ENCODE assay signal across 51 mouse cellular contexts in the genomic region with DNA sequence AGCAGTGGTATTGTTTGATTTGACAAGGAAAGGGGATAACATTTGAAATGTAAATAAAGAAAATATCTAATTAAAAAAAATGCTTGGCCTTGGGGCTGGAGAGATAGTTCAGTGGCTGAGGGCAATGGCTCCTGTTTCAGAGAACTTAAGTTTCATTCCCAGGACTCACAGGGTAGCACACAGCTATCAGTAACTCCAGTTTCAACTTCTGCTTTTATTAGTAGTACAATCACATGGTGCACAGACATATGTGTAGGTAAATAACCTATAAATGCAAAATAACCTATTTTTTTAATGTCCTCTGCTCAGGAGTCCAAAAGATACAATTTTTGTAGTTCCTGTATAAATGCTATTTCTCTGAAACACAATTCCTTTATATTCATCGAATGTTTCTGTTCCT. TPM values are rescaled to one million over a fixed set of nuclear protein-coding genes. Genes with fewer than 3 reads are reported as not detected.
"Had no signal": no experiment of that assay in that cellular context is flagged by ENCODE, and none has a peak within 500 bp of the region (broad histone marks: within the 10 kb centered on the region; RNA-seq: fewer than 3 reads in every experiment).

No protein-coding gene starts in this region.

- H3K4me1 ChIP-seq: heart, embryonic 12.5 days; heart, embryonic 13.5 days; heart, embryonic 15.5 days; hindbrain, embryonic 10.5 days; hindbrain, embryonic 12.5 days; hindbrain, embryonic 13.5 days; hindbrain, embryonic 15.5 days; intestine, embryonic 15.5 days; kidney, embryonic 15.5 days had no signal

- H3K27ac ChIP-seq: heart, embryonic 13.5 days; heart, embryonic 15.5 days; hindbrain, embryonic 10.5 days; hindbrain, embryonic 12.5 days; hindbrain, embryonic 13.5 days; hindbrain, embryonic 14.5 days; hindbrain, embryonic 15.5 days; hindbrain, postnatal 0 days; intestine, embryonic 15.5 days; kidney, embryonic 15.5 days; kidney, postnatal 0 days; layer of hippocampus, adult 2 months; left cerebral cortex, adult 2 months had no signal

- H3K4me3 ChIP-seq: heart, embryonic 12.5 days; heart, embryonic 13.5 days; heart, embryonic 15.5 days; hindbrain, embryonic 10.5 days; hindbrain, embryonic 12.5 days; hindbrain, embryonic 13.5 days; hindbrain, embryonic 15.5 days; intestine, embryonic 15.5 days; kidney, embryonic 15.5 days; layer of hippocampus, adult 2 months; left cerebral cortex, adult 2 months had no signal

- DNase-seq: heart, postnatal 10 days; heart, postnatal 14 days; heart, postnatal 36 days; heart, postnatal 4 days; kidney, adult 11 months; kidney, adult 18-20 months; kidney, adult 2 months; kidney, adult 8-10 months; kidney, adult 9 months; kidney, postnatal 10 days; kidney, postnatal 14 days; kidney, postnatal 25 days; kidney, postnatal 36 days; kidney, postnatal 4 days; layer of hippocampus, adult 9-11 months; layer of hippocampus, postnatal 36 days had no signal

- H3K36me3 ChIP-seq: heart, embryonic 12.5 days; heart, embryonic 13.5 days; heart, embryonic 15.5 days; hindbrain, embryonic 10.5 days; hindbrain, embryonic 12.5 days; hindbrain, embryonic 13.5 days; hindbrain, embryonic 15.5 days; intestine, embryonic 15.5 days; kidney, embryonic 15.5 days had no signal

- H3K9me3 ChIP-seq: heart, embryonic 12.5 days; heart, embryonic 13.5 days; heart, embryonic 15.5 days; hindbrain, embryonic 10.5 days; hindbrain, embryonic 12.5 days; hindbrain, embryonic 13.5 days; hindbrain, embryonic 15.5 days; intestine, embryonic 15.5 days; kidney, embryonic 15.5 days had no signal

- H3K27me3 ChIP-seq: heart, embryonic 12.5 days; heart, embryonic 13.5 days; heart, embryonic 15.5 days; hindbrain, embryonic 12.5 days; hindbrain, embryonic 13.5 days; hindbrain, embryonic 15.5 days; intestine, embryonic 15.5 days; kidney, embryonic 15.5 days had no signal

- H3K9ac ChIP-seq: heart, embryonic 12.5 days; heart, embryonic 13.5 days; heart, embryonic 15.5 days; hindbrain, embryonic 12.5 days; hindbrain, embryonic 13.5 days; hindbrain, embryonic 14.5 days; hindbrain, embryonic 15.5 days; intestine, embryonic 15.5 days; kidney, embryonic 15.5 days had no signal

- ATAC-seq: hindbrain, embryonic 16.5 days; hindbrain, postnatal 0 days; inflammation-experienced regulatory T-cells, adult 6 months; intestine, embryonic 15.5 days; intestine, embryonic 16.5 days; intestine, postnatal 0 days had no signal

RNA-seq across cellular contexts. Expression of a gene that starts 48.4 kb away (rescaled TPM):
- total RNA-seq: heart, postnatal 10 days; heart, postnatal 14 days; heart, postnatal 25 days; heart, postnatal 36 days; heart, postnatal 4 days; hematopoietic stem cell, adult 5-6 weeks; hindbrain, postnatal 0 days; layer of hippocampus, adult 18-20 months; layer of hippocampus, adult 2 months; layer of hippocampus, adult 8-10 months; layer of hippocampus, postnatal 10 days; layer of hippocampus, postnatal 14 days; layer of hippocampus, postnatal 25 days; layer of hippocampus, postnatal 36 days; left cerebral cortex, adult 18-20 months; left cerebral cortex, adult 2 months; left cerebral cortex, adult 8-10 months had no signal
- polyA plus RNA-seq: heart, embryonic 12.5 days; heart, embryonic 13.5 days; heart, embryonic 14.5 days; heart, embryonic 15.5 days; heart, embryonic 16.5 days; heart, postnatal 0 days; hindbrain, embryonic 10.5 days; hindbrain, embryonic 11.5 days; hindbrain, embryonic 12.5 days; hindbrain, embryonic 13.5 days; hindbrain, embryonic 14.5 days; hindbrain, embryonic 15.5 days; hindbrain, embryonic 16.5 days; hindbrain, postnatal 0 days; inflammation-experienced regulatory T-cells, adult 6 months; intestine, embryonic 14.5 days; intestine, embryonic 15.5 days; intestine, embryonic 16.5 days; intestine, postnatal 0 days; kidney, adult 2 months; kidney, embryonic 14.5 days; kidney, embryonic 15.5 days; kidney, embryonic 16.5 days; kidney, postnatal 0 days; large intestine, adult 2 months had no signal
